Mouse (Mus musculus) adrenal gland, postnatal 25 days (tissue): Measurements from ENCODE around the gene Aven. TPM values are rescaled to one million over a fixed set of nuclear protein-coding genes. Genes with fewer than 3 reads are reported as not detected.

Experiments
- DNase-seq: peaks from one replicate; pipeline ENCODE4 v3.0.0; 2021; ENCODE audit warnings: mixed read lengths
- microRNA-seq, 2 experiments: library from miRNA; unstranded; fragments of <30 nt; microRNA quantifications; one replicate each; pipeline ENCODE4 v1.2.0; 2021
- total RNA-seq: library from RNA; stranded (reverse); gene quantifications from 2 replicates; pipeline ENCODE4 v1.2.3, GENCODE M21; 2021

The Aven gene
- total RNA-seq, 1 experiment from 2014 or later, result 19.2 TPM

GRCm38 (mm10) chr2:112676175-112676574, 183.4 kb downstream of the Aven start:
- DNase-seq, result no peak

- DNase-seq, result no peak
Observed at GRCm38 (mm10) chr2:112676721-112677120, 184.0 kb downstream of the Aven start.

GRCm38 (mm10) chr2:112677246-112677645, 184.5 kb downstream of the Aven start:
- no peak for DNase-seq

- no peak for DNase-seq
Observed at GRCm38 (mm10) chr2:112681817-112682216, 189.1 kb downstream of the Aven start.

Small RNA genes within 50 kb of the gene (microRNA-seq; reads per million reads assigned to microRNA genes)
- gene Gm44374, result 0 reads per million in 2 experiments

Other genes with a start within 250 kb of the Aven start
- gene Nutm1, start 233.7 kb upstream of the Aven start, total RNA-seq, result not detected in 2 replicates
- 134 and 135 TPM in 2 replicates for gene Nop10, start 231.0 kb upstream of the Aven start, total RNA-seq
- gene Slc12a6, start 227.1 kb upstream of the Aven start, total RNA-seq, result 43.4 and 52.9 TPM in 2 replicates
- not detected in 2 replicates for gene Gm21985, start 226.7 kb upstream of the Aven start, total RNA-seq
- gene Emc4, start 124.9 kb upstream of the Aven start, total RNA-seq, result 89.3 and 92.2 TPM in 2 replicates
- 10.8 and 12.0 TPM in 2 replicates for gene Katnbl1, start 113.8 kb upstream of the Aven start, total RNA-seq
- gene Emc7, start 38.0 kb upstream of the Aven start, total RNA-seq, result 28.3 and 30.8 TPM in 2 replicates
- not detected in 2 replicates for gene Chrm5, start 12.2 kb upstream of the Aven start, total RNA-seq